Mouse (Mus musculus): ENCODE measurements around the gene C87436.

DNA sequence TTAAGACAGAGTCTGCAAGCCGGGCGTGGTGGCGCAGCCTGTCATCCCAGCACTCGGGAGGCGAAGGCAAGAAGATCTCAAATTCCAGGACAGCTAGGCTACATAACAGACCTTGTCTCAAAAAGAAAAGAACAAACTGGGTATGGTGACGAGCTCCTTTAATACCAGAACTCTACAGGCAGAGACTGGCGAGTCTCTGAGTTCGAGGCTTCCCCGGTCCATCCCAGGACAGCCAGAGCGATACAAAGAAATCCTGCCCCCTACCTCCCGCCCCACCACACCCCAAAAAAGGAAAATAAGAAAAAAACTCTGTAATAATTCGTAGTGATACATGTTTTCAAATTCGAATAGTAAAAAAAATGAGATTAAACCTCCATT lies 934 bp downstream of the C87436 start:
- TF ChIP-seq CTCF (IDR thresholded peaks at IDR 0.05; ENCODE audit: insufficient read depth, low read depth, low read length) (no peak), POLR2A (IDR thresholded peaks at IDR 0.05; ENCODE audit: insufficient read depth, low read depth, low read length) (no peak)
